Mouse (Mus musculus): ENCODE data around the gene Usp19. TPM values are rescaled to one million over a fixed set of nuclear protein-coding genes. Genes with fewer than 3 reads are reported as not detected.

Gene Usp19
- polyA plus RNA-seq, 1 experiment from 2014 or later, result 49.5 TPM

DNA sequence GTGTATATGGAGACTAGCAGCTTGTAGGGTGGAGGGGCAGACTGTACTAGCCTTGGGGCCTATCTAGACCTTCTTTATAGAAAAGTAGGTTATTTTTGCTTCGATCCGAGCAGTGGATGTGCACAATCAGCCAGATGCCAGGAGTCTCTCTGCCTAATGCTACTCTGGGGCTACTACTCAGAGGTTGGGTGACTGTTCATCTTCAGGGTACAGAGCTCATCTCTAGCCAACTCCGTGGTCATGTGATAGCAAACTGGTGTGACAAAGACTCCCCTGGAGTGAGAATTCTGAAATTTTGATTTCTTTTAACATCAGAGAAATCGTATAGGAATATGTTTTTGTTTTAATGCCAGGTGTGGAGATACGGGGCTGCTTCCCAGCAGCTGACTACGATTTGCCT, 37.5 kb upstream of the Usp19 start:
- Histone ChIP-seq H3K4me3 (replicated peaks; ENCODE audit: low read length) (peak overlapping the region; percentile 67), H3K27ac (ENCODE audit: low read length) (peak overlapping the region; percentile 91), H3K4me2 (ENCODE audit: low read depth, low read length) (peak overlapping the region; percentile 91), H3K4me1 (ENCODE audit: control insufficient read depth, insufficient read depth, low read length) (peaks cover 31% of the 10 kb centered on the region), H3K27me3 (ENCODE audit: control insufficient read depth, insufficient read depth, low read length) (no peaks in the 10 kb centered on the region), H3K9ac (ENCODE audit: low read length) (peak overlapping the region; percentile 79), H3K36me3 (ENCODE audit: control insufficient read depth, insufficient read depth, low read length) (no peaks in the 10 kb centered on the region), H3K9me3 (replicated peaks; ENCODE audit: control insufficient read depth, low read length) (no peaks in the 10 kb centered on the region)
- ATAC-seq (ENCODE audit: insufficient read depth, low FRiP score), result peak; percentile 0; the same call in 1 of the 2 replicates
- 30% methylated on average over 6 of the region's 6 CpGs for WGBS

DNA sequence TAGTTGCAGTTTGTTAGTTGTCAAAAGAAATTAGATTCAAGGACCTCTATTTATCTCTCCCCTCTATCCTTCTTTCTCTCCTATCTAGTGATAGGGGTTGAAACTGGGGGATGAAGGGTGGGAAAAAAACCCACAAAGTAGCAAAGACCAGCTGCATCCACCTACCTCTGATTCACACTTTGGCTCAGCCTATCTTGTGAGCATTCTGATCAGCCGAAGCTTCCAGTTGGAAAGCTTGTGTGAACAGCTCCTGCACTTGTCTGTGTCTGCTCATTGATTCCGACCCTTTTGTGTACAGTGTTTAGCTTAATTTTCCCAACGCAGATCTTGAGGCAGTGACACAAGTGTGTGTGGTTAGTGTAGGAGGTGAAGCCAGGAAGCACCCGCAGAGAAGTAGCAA, 36.9 kb upstream of the Usp19 start:
- H3K9ac ChIP-seq (ENCODE audit: low read length), result peak overlapping the region; percentile 79
- H3K36me3 ChIP-seq (ENCODE audit: control insufficient read depth, insufficient read depth, low read length), result no peaks in the 10 kb centered on the region
- H3K9me3 ChIP-seq (replicated peaks; ENCODE audit: control insufficient read depth, low read length), result no peaks in the 10 kb centered on the region
- H3K27ac ChIP-seq (ENCODE audit: low read length), result peak overlapping the region; percentile 91
- 43% methylated on average over 4 of the region's 4 CpGs for WGBS
- peaks cover 31% of the 10 kb centered on the region for H3K4me1 ChIP-seq (ENCODE audit: control insufficient read depth, insufficient read depth, low read length)
- H3K4me2 ChIP-seq (ENCODE audit: low read depth, low read length), result peak overlapping the region; percentile 91
- H3K4me3 ChIP-seq (replicated peaks; ENCODE audit: low read length), result no peak overlapping the region; the same call in 1 of the 2 replicates
- ATAC-seq (ENCODE audit: insufficient read depth, low FRiP score), result no peak
- H3K27me3 ChIP-seq (ENCODE audit: control insufficient read depth, insufficient read depth, low read length), result no peaks in the 10 kb centered on the region

DNA sequence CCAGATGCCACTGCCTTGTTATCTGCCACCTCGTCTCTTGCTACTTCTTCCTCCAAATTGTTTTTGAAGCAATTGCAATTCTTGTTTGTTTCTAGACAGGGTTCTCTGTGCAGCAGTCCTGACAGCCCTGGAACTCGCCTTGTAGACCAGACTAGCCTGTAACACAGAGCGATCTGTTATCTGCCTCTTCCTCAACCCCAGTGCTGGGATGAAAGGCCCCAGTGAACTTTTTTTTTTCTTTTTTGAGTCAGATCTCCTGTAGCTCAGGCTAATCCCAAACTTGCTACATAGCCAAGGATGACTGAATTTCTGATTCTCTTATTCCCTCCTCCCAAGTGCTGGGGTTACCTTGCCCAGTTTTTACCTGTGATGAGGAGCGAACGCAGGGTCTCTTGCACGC, 36.0 kb upstream of the Usp19 start:
- H3K4me2 ChIP-seq (ENCODE audit: low read depth, low read length), result no peak overlapping the region
- H3K4me3 ChIP-seq (replicated peaks; ENCODE audit: low read length), result no peak overlapping the region
- H3K27me3 ChIP-seq (ENCODE audit: control insufficient read depth, insufficient read depth, low read length), result no peaks in the 10 kb centered on the region
- H3K4me1 ChIP-seq (ENCODE audit: control insufficient read depth, insufficient read depth, low read length), result peaks cover 31% of the 10 kb centered on the region
- H3K9ac ChIP-seq (ENCODE audit: low read length), result no peak overlapping the region
- 85% methylated on average over 6 of the region's 6 CpGs for WGBS
- H3K9me3 ChIP-seq (replicated peaks; ENCODE audit: control insufficient read depth, low read length), result no peaks in the 10 kb centered on the region
- ATAC-seq (ENCODE audit: insufficient read depth, low FRiP score), result no peak
- H3K27ac ChIP-seq (ENCODE audit: low read length), result no peak overlapping the region
- no peaks in the 10 kb centered on the region for H3K36me3 ChIP-seq (ENCODE audit: control insufficient read depth, insufficient read depth, low read length)

DNA sequence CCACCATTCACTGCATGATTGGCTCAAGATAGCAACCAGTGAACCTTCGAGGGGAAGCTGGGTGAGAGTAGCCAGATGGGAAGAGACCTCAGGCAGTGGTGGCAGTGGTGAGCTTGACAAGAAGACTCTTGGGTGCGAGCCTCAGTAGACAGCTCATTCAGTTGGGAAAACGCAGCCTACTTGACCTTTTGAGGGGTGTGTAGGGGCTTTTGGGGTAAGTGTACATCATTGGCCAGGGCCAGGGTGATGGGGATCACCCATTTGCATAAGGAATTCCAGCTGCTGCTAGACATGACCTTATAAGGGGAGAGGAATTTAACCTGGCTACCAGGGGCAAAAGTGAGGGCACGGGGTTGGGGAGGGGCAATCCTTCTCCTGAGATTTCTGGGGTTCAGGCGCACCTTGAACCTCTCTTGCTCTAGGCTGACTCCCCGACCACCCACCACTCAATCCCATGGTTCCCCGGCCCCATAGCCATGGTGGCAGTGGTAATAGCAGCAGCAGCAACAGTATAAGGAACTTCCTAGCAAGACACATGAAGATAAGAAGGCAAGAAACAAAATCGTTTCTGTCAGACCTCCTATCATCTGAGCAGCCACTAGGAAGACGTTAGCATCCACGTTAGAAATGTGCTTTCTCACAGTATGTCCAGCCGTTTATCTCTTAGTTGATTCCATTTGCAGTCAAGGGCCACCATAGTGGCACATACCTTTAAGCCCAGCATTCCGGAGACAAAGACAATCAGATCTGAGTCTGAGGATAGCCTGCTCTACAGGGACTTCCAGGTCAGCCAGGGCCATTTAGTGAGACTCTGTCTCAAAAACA, 34.4 kb upstream of the Usp19 start:
- peaks cover 20% of the 10 kb centered on the region for H3K4me1 ChIP-seq (ENCODE audit: control insufficient read depth, insufficient read depth, low read length)

DNA sequence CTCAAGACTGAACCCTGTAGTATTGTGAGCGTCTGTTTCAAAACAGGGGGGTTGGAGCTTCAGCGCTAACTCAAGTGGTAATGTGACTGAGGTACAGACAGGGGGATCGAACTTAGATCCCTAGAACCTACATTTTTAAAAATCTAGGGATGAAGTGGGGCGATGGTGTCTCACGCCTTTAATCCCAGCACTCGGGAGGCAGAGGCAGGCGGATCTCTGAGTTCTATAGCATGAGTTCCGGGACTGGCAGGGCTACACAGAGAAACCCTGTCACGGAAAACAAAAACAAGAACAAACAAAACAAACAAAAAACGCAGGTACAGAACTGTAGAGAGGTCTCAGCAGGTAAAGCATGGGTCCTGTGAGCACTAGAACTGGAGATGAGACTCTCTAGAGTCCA, 33.4 kb upstream of the Usp19 start:
- Histone ChIP-seq H3K9ac (ENCODE audit: low read length) (no peak overlapping the region), H3K4me1 (ENCODE audit: control insufficient read depth, insufficient read depth, low read length) (peaks cover 21% of the 10 kb centered on the region), H3K4me2 (ENCODE audit: low read depth, low read length) (no peak overlapping the region), H3K36me3 (ENCODE audit: control insufficient read depth, insufficient read depth, low read length) (no peaks in the 10 kb centered on the region), H3K27me3 (ENCODE audit: control insufficient read depth, insufficient read depth, low read length) (no peaks in the 10 kb centered on the region), H3K4me3 (replicated peaks; ENCODE audit: low read length) (no peak overlapping the region), H3K9me3 (replicated peaks; ENCODE audit: control insufficient read depth, low read length) (no peaks in the 10 kb centered on the region), H3K27ac (ENCODE audit: low read length) (no peak overlapping the region)
- ATAC-seq (ENCODE audit: insufficient read depth, low FRiP score), result no peak
- WGBS, result 90% methylated on average over 10 of the region's 10 CpGs

More for the DNA sequence above, 34.4 kb upstream of the Usp19 start:
- Histone ChIP-seq H3K9me3 (replicated peaks; ENCODE audit: control insufficient read depth, low read length) (no peaks in the 10 kb centered on the region), H3K4me2 (ENCODE audit: low read depth, low read length) (no peak overlapping the region), H3K27ac (ENCODE audit: low read length) (no peak overlapping the region), H3K27me3 (ENCODE audit: control insufficient read depth, insufficient read depth, low read length) (no peaks in the 10 kb centered on the region), H3K36me3 (ENCODE audit: control insufficient read depth, insufficient read depth, low read length) (no peaks in the 10 kb centered on the region), H3K9ac (ENCODE audit: low read length) (no peak overlapping the region), H3K4me3 (replicated peaks; ENCODE audit: low read length) (no peak overlapping the region)
- ATAC-seq (ENCODE audit: insufficient read depth, low FRiP score), result no peak
- WGBS, result 66% methylated on average over 12 of the region's 12 CpGs

DNA sequence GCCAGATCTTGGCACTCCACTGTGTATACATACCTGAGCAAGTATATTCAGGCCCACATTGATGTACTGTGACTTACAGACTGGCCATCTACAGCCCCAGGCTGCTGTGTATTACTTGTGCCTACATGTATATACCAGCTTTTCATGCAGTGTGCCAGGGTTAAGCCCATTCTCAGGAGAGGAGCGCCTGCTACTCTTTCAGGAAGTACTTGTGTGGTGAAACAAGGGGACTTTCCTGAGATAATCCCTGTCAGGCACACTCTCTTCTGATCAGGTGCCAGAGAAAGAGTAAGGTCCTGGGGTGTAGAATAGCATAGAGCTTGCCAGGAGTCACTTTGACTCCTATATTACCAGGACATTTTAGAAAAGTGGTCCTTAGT, 30.5 kb upstream of the Usp19 start:
- peak overlapping the region; percentile 95 for H3K9ac ChIP-seq (ENCODE audit: low read length)
- ATAC-seq (ENCODE audit: insufficient read depth, low FRiP score), result no peak

DNA sequence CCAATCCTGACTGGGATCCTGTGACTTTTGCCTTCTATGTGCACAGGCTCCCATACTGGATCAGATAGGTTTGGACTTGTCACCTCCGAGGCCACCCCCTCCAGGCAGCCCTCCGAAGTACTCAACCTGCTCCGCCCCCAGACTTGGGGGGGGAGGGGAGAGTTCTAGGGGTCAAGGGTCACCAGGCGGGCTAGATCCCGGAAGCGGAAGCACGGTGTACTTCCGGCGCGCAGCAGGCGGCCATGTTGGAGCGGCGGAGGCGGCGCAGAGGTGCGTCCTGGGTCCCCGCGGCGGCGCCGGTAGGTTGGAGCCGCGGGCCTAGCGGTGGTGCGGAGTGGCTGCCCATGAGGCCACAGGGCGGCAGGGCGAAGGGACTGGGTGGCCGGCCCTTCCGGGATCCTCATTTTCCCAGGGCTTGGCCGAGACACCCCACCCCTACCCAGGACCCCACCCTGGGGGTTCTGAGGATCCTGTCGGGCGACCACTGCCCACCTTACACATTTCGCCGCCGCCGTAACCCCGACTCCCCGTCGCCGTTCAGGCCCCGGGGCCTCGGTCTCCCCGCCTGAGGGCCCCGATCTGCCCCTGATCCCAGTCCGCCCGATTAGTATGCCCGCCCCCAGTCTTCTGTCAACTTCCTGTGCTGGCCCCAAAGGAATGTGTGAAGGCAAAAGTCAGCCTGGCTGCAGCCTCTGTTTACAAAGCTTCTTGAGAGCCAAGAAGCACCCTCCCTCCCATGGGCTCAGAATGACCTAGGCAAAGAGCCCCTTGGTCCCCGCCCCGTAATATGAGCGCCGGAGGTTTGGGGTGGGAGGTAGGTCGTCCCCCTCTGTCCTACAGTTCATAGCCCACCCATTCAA, 29.9 kb upstream of the Usp19 start, which contains the start of gene Ccdc71:
Gene Ccdc71 (plus strand): TSS at position 209 of the 860 bp plus-strand sequence.
- peak; percentile 76 for ATAC-seq (ENCODE audit: insufficient read depth, low FRiP score)
- Histone ChIP-seq H3K4me2 (ENCODE audit: low read depth, low read length) (peak within 1 kb of the TSS; percentile 80), H3K36me3 (ENCODE audit: control insufficient read depth, insufficient read depth, low read length) (peaks cover 14% of the 10 kb centered on the region), H3K4me1 (ENCODE audit: control insufficient read depth, insufficient read depth, low read length) (peaks cover 20% of the 10 kb centered on the region), H3K27me3 (ENCODE audit: control insufficient read depth, insufficient read depth, low read length) (no peaks in the 10 kb centered on the region), H3K9ac (ENCODE audit: low read length) (peak within 1 kb of the TSS; percentile 95), H3K9me3 (replicated peaks; ENCODE audit: control insufficient read depth, low read length) (no peaks in the 10 kb centered on the region), H3K4me3 (replicated peaks; ENCODE audit: low read length) (peak within 1 kb of the TSS; percentile 86), H3K27ac (ENCODE audit: low read length) (peak within 1 kb of the TSS; percentile 94)
- under 1% methylated on average over 52 of the region's 52 CpGs for WGBS

More for the DNA sequence above, 30.5 kb upstream of the Usp19 start:
- peaks cover 20% of the 10 kb centered on the region for H3K4me1 ChIP-seq (ENCODE audit: control insufficient read depth, insufficient read depth, low read length)
- H3K4me2 ChIP-seq (ENCODE audit: low read depth, low read length), result peak overlapping the region; percentile 80
- peaks cover 14% of the 10 kb centered on the region for H3K36me3 ChIP-seq (ENCODE audit: control insufficient read depth, insufficient read depth, low read length)
- peak overlapping the region; percentile 86 for H3K4me3 ChIP-seq (replicated peaks; ENCODE audit: low read length)
- no peaks in the 10 kb centered on the region for H3K27me3 ChIP-seq (ENCODE audit: control insufficient read depth, insufficient read depth, low read length)
- H3K9me3 ChIP-seq (replicated peaks; ENCODE audit: control insufficient read depth, low read length), result no peaks in the 10 kb centered on the region
- H3K27ac ChIP-seq (ENCODE audit: low read length), result peak overlapping the region; percentile 94
- WGBS, result 81% methylated on average over 1 of the region's 1 CpGs

DNA sequence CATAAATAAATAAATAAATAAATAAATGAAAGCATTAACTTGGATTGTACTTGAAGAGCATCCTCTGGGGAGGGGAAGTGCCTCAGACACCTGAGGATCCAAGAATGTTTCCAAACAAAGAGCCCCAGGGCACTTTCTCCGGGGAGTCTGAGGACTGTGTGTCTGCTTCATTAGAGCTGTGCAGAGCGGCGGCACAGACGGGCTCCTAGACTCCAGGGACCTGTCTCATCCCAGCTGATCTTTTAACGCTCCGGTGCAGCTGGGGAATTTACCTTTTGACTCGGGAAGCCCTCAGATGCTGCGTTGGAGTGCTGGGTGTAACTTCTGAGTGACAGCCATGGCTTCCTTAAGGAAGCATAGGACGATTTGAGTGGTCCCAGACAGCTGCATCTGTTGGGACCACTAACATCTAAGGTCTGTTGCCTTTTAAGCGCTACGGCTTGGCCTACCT, 29.2 kb upstream of the Usp19 start, which contains the start of gene Klhdc8b:
Gene Klhdc8b (minus strand): TSS at position 401 of the 451 bp plus-strand sequence.
- 17% methylated on average over 11 of the region's 11 CpGs for WGBS
- no peaks in the 10 kb centered on the region for H3K9me3 ChIP-seq (replicated peaks; ENCODE audit: control insufficient read depth, low read length)
- no peaks in the 10 kb centered on the region for H3K27me3 ChIP-seq (ENCODE audit: control insufficient read depth, insufficient read depth, low read length)
- ATAC-seq (ENCODE audit: insufficient read depth, low FRiP score), result no peak
- peak within 1 kb of the TSS; percentile 86 for H3K4me3 ChIP-seq (replicated peaks; ENCODE audit: low read length)
- peak within 1 kb of the TSS; percentile 80 for H3K4me2 ChIP-seq (ENCODE audit: low read depth, low read length)
- H3K4me1 ChIP-seq (ENCODE audit: control insufficient read depth, insufficient read depth, low read length), result peaks cover 20% of the 10 kb centered on the region
- H3K27ac ChIP-seq (ENCODE audit: low read length), result peak within 1 kb of the TSS; percentile 94
- H3K9ac ChIP-seq (ENCODE audit: low read length), result peak within 1 kb of the TSS; percentile 95
- peaks cover 14% of the 10 kb centered on the region for H3K36me3 ChIP-seq (ENCODE audit: control insufficient read depth, insufficient read depth, low read length)

Data from stomach, embryonic 16.5 days (tissue).